Mouse (Mus musculus) neutrophil, adult 5-6 weeks (primary cell): ENCODE data around the gene Sdsl. TPM values are rescaled to one million over a fixed set of nuclear protein-coding genes. Genes with fewer than 3 reads are reported as not detected.

Experiments used
- ATAC-seq: fragments of 151-379, 151-347 bp; 2 replicates; pipeline ENCODE4 v1.8.0; 2017; ENCODE audit warnings: mild to moderate bottlenecking, moderate TSS enrichment; ENCODE audit not compliant: insufficient number of reproducible peaks, poor library complexity, low FRiP score, severe bottlenecking; ENCODE audit errors: extremely low read depth
- total RNA-seq: library from RNA; stranded (forward); fragments of 200-1000 nt; gene quantifications from 2 replicates; pipeline ENCODE4 v1.2.3, GENCODE M21; 2017

The Sdsl gene
- total RNA-seq, 1 experiment from 2014 or later, result not detected

DNA sequence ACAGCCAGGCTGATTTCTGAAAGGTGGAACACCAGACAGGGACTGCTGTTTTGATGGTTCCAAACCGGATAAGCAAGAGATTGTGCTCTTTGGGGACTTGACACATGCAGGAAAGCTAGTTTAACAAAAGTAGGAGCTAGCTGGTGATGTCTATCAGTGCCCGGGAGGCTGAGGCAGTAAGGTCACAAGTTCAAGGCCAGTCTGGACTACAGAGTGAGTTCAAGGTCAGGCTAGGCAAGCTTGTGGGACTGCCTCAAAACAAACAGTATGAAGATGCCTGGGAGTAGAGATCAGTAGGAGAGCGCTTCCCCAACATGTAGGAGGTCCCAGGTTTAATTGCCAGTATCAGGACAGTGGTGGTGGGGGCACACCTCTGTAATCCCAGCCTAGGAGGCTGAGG is 24.5 kb upstream of the Sdsl start:
- no peak for ATAC-seq

- peak; percentile 42; the same call in 1 of the 2 replicates for ATAC-seq
Observed at GRCm38 (mm10) chr5:120495703-120496226, 23.2 kb upstream of the Sdsl start.

- ATAC-seq, result peak; percentile 5; the same call in 1 of the 2 replicates
Observed at GRCm38 (mm10) chr5:120495064-120495702, 22.6 kb upstream of the Sdsl start.

GRCm38 (mm10) chr5:120493873-120494395 is 21.3 kb upstream of the Sdsl start:
- ATAC-seq, result no peak

DNA sequence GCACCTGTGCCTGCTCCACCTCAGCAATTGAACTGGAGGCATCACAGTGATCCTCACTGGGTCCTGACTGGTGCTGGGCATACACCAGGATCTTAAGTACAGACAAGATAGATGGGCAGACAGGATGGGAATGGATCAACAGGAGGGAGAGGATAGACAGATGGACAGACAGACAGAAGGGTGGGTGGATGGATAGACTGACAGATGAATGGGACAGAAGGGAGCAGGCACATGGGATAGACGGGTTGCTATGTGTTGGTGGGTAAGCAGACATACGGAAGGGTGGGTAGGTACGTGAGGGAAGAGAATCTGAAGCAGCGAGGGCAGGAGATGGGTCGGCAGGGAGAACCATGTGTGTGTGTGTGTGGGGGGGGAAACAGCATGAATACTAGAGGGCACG is 20.8 kb upstream of the Sdsl start:
- no peak for ATAC-seq

- ATAC-seq, result no peak
Observed at GRCm38 (mm10) chr5:120492437-120492836, 19.8 kb upstream of the Sdsl start.

DNA sequence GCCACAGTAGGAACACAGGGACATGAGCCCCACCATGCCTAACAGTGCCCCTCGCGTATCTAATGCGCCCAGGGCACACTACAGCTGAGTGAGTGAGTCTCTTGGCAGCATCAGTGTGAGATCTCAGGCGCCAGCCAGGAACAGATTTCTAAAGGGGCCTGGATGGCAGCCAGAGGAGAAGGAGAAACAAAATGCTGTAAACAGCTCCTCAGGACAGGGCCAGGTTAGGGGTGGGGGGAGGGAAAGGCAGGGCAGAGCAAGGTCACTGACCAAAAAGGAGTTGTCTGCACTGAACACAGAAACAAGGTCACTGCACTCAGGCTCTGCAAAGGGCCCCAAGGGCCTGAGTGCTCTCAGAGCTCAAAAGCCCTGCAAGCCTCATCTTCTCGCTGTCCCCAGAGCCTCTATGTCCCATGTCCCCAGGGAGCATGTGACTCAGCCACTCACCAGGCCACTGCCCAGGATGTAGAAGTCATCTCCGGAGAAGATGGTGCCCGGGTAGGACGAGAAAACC is 18.1 kb upstream of the Sdsl start:
- ATAC-seq, result no peak

- ATAC-seq, result no peak
Observed at GRCm38 (mm10) chr5:120487844-120488243, 15.2 kb upstream of the Sdsl start.

GRCm38 (mm10) chr5:120483399-120483798 is 10.8 kb upstream of the Sdsl start:
- ATAC-seq, result no peak

GRCm38 (mm10) chr5:120481205-120481604 is 8.6 kb upstream of the Sdsl start:
- no peak for ATAC-seq

GRCm38 (mm10) chr5:120479538-120479937 is 6.9 kb upstream of the Sdsl start:
- no peak for ATAC-seq

GRCm38 (mm10) chr5:120477993-120478392 is 5.4 kb upstream of the Sdsl start:
- ATAC-seq, result no peak

GRCm38 (mm10) chr5:120476296-120476695 is 3.7 kb upstream of the Sdsl start, which contains the start of gene Sds:
Gene Sds (plus strand): TSS chr5:120476526.
- no peak for ATAC-seq

- ATAC-seq, result no peak
Observed at GRCm38 (mm10) chr5:120475861-120476260, 3.3 kb upstream of the Sdsl start.

- ATAC-seq, result no peak
Observed at GRCm38 (mm10) chr5:120473361-120473760, 751 bp upstream of the Sdsl start.

GRCm38 (mm10) chr5:120471538-120471937 is 1.1 kb downstream of the Sdsl start:
- ATAC-seq, result no peak

DNA sequence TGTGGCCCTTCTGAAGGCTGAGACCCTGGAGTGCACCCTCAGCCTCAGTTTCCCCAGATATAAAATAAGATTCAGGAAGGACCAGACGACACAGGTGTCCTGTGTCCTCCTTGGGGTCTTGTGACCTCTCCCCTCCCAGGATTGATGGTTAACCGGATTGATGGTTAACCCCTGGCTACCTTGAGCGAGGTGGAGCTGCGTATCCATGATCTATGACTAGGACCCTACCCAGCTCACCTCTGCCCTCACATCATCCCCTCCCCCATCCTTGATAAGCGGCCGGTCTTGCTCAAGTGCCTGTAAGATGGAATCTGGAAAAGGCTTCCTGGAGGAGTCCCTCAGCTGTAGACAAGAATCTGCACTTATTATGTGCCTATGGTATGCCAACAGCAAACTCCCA is 3.8 kb downstream of the Sdsl start:
- ATAC-seq, result no peak

GRCm38 (mm10) chr5:120468336-120468735 is 4.3 kb downstream of the Sdsl start:
- ATAC-seq, result no peak

GRCm38 (mm10) chr5:120467026-120467425 is 5.6 kb downstream of the Sdsl start:
- ATAC-seq, result no peak

- no peak for ATAC-seq
Observed at GRCm38 (mm10) chr5:120465860-120466259, 6.8 kb downstream of the Sdsl start.
